Mouse (Mus musculus) MEL (cell line): ENCODE data around the gene Map3k4. TPM values are rescaled to one million over a fixed set of nuclear protein-coding genes. Genes with fewer than 3 reads are reported as not detected.

Experiments
- DNase-seq: peaks from one replicate; pipeline ENCODE4 v3.0.0; 2011; ENCODE audit warnings: low read depth, low spot score
- H3K27ac ChIP-seq: 2 replicates; pipeline ENCODE4 v1.5.1; 2012; ENCODE audit warnings: low read depth, mild to moderate bottlenecking, control low read depth, low read length, moderate library complexity; ENCODE audit not compliant: control insufficient read depth
- H3K27me3 ChIP-seq, 2 experiments: fragments of 150-350 bp in 1 of 2; sonication (generic) in 1 of 2; 2 replicates each; pipeline ENCODE4 v1.6.1; 2012; ENCODE audit warnings: low read length in 2 of 2, mild to moderate bottlenecking in 2 of 2, improper control_type of control experiment in 1 of 2, moderate library complexity in 1 of 2; ENCODE audit not compliant: insufficient read depth in 2 of 2, control insufficient read depth in 1 of 2
- H3K36me3 ChIP-seq, 2 experiments: 2 replicates each; pipeline ENCODE4 v1.6.1; 2012 to 2014; ENCODE audit warnings: low read length in 2 of 2, improper control_type of control experiment in 1 of 2, inconsistent platforms in 1 of 2, mild to moderate bottlenecking in 1 of 2; ENCODE audit not compliant: insufficient read depth in 2 of 2, control insufficient read depth in 1 of 2
- H3K4me1 ChIP-seq, 2 experiments: fragments of 150-350 bp in 1 of 2; sonication (generic) in 1 of 2; 2 replicates each; pipeline ENCODE4 v1.6.1; 2012; ENCODE audit warnings: low read length in 2 of 2, improper control_type of control experiment in 1 of 2, mild to moderate bottlenecking in 1 of 2; ENCODE audit not compliant: insufficient read depth in 2 of 2, control insufficient read depth in 1 of 2
- H3K4me3 ChIP-seq, 2 experiments: fragments of 150-350 bp in 1 of 2; sonication (generic) in 1 of 2; 2 replicates each; pipeline ENCODE4 v1.5.1; 2012; ENCODE audit warnings: low read depth in 2 of 2, low read length in 2 of 2, mild to moderate bottlenecking in 2 of 2, moderate library complexity in 2 of 2, control low read depth in 1 of 2, improper control_type of control experiment in 1 of 2; ENCODE audit not compliant: control insufficient read depth in 1 of 2, insufficient read depth in 1 of 2
- H3K79me2 ChIP-seq: 2 replicates; pipeline ENCODE4 v1.6.1; 2012; ENCODE audit warnings: mild to moderate bottlenecking, low read length, moderate library complexity; ENCODE audit not compliant: control insufficient read depth, poor library complexity, insufficient read depth
- H3K9ac ChIP-seq: 2 replicates; pipeline ENCODE4 v1.6.1; 2012; ENCODE audit warnings: low read depth, mild to moderate bottlenecking, control low read depth, low read length, moderate library complexity; ENCODE audit not compliant: control insufficient read depth, poor library complexity, severe bottlenecking
- H3K9me3 ChIP-seq: fragments of 150-350 bp; sonication (generic); replicated peaks from 2 replicates; pipeline ENCODE4 v1.6.1; 2012; ENCODE audit warnings: mild to moderate bottlenecking, low read length, improper control_type of control experiment, moderate library complexity; ENCODE audit not compliant: insufficient read depth
- BHLHE40 ChIP-seq: IDR thresholded peaks from 2 replicates; pipeline ENCODE4 v1.6.1; 2012; ENCODE audit warnings: low read depth, mild to moderate bottlenecking, inconsistent platforms, low read length, improper control_type of control experiment, borderline replicate concordance
- CHD1 ChIP-seq: IDR thresholded peaks from 2 replicates; pipeline ENCODE4 v1.6.1; 2012; ENCODE audit warnings: low read depth, mild to moderate bottlenecking, inconsistent platforms, low read length, improper control_type of control experiment
- CHD2 ChIP-seq: IDR thresholded peaks from 2 replicates; pipeline ENCODE4 v1.6.1; 2011; ENCODE audit warnings: low read length, improper control_type of control experiment
- CTCF ChIP-seq, 3 experiments: IDR thresholded peaks in 2 of 3; conservative IDR thresholded peaks in 1 of 3; 2 replicates each; pipeline ENCODE4 v1.5.1; 2011 to 2012; ENCODE audit warnings: low read length in 3 of 3, low read depth in 2 of 3, mild to moderate bottlenecking in 2 of 3, improper control_type of control experiment in 1 of 3, inconsistent platforms in 1 of 3, mixed read lengths in 1 of 3, moderate library complexity in 1 of 3; ENCODE audit not compliant: control insufficient read depth in 1 of 3, insufficient read depth in 1 of 3, poor library complexity in 1 of 3, severe bottlenecking in 1 of 3
- E2F4 ChIP-seq: IDR thresholded peaks from 2 replicates; pipeline ENCODE4 v1.6.1; 2011; ENCODE audit warnings: low read depth, low read length, improper control_type of control experiment, borderline replicate concordance
- EP300 ChIP-seq, 2 experiments: IDR thresholded peaks; 2 replicates each; pipeline ENCODE4 v1.6.1; 2011; ENCODE audit warnings: improper control_type of control experiment in 2 of 2, low read length in 2 of 2, low read depth in 1 of 2, mild to moderate bottlenecking in 1 of 2
- ETS1 ChIP-seq: IDR thresholded peaks from 2 replicates; pipeline ENCODE4 v1.6.1; 2012; ENCODE audit warnings: low read depth, mild to moderate bottlenecking, inconsistent platforms, low read length, improper control_type of control experiment, moderate library complexity
- GABPA ChIP-seq: IDR thresholded peaks from 2 replicates; pipeline ENCODE4 v1.6.1; 2012; ENCODE audit warnings: low read depth, mild to moderate bottlenecking, inconsistent platforms, low read length, improper control_type of control experiment, moderate library complexity
- GATA1 ChIP-seq: IDR thresholded peaks from 2 replicates; pipeline ENCODE4 v1.6.1; 2011; ENCODE audit warnings: low read depth, low read length, improper control_type of control experiment
- JUND ChIP-seq: IDR thresholded peaks from 2 replicates; pipeline ENCODE4 v1.6.1; 2011; ENCODE audit warnings: low read depth, mild to moderate bottlenecking, improper control_type of control experiment, low read length
- KAT2A ChIP-seq: conservative IDR thresholded peaks from 2 replicates; pipeline ENCODE4 v1.6.1; 2012; ENCODE audit warnings: low read depth, low read length, improper control_type of control experiment, inconsistent platforms
- MAZ ChIP-seq: IDR thresholded peaks from 2 replicates; pipeline ENCODE4 v1.6.1; 2012; ENCODE audit warnings: low read depth, mild to moderate bottlenecking, inconsistent platforms, low read length, improper control_type of control experiment
- MXI1 ChIP-seq: IDR thresholded peaks from 2 replicates; pipeline ENCODE4 v1.6.1; 2011; ENCODE audit warnings: mild to moderate bottlenecking, low read depth, low read length, improper control_type of control experiment
- MYB ChIP-seq: IDR thresholded peaks from 2 replicates; pipeline ENCODE4 v1.6.1; 2011; ENCODE audit warnings: mild to moderate bottlenecking, low read depth, low read length, improper control_type of control experiment
- MYC ChIP-seq: IDR thresholded peaks from 2 replicates; pipeline ENCODE4 v1.6.1; 2011; ENCODE audit warnings: low read depth, mild to moderate bottlenecking, low read length, improper control_type of control experiment, moderate library complexity
- NRF1 ChIP-seq: IDR thresholded peaks from 2 replicates; pipeline ENCODE4 v1.6.1; 2014; ENCODE audit warnings: low read depth, mild to moderate bottlenecking, inconsistent platforms, low read length, improper control_type of control experiment, moderate library complexity; ENCODE audit not compliant: poor library complexity, insufficient read depth, severe bottlenecking
- POLR2AphosphoS2 ChIP-seq: IDR thresholded peaks from 2 replicates; pipeline ENCODE4 v1.6.1; 2011; ENCODE audit warnings: low read length, improper control_type of control experiment
- RAD21 ChIP-seq: IDR thresholded peaks from 2 replicates; pipeline ENCODE4 v1.6.1; 2011; ENCODE audit warnings: mild to moderate bottlenecking, low read depth, low read length, improper control_type of control experiment
- SIN3A ChIP-seq: IDR thresholded peaks from 2 replicates; pipeline ENCODE4 v1.6.1; 2012; ENCODE audit warnings: low read length, improper control_type of control experiment, inconsistent platforms
- TAL1 ChIP-seq: IDR thresholded peaks from 2 replicates; pipeline ENCODE4 v1.6.1; 2012; ENCODE audit warnings: mild to moderate bottlenecking, inconsistent platforms, low read length, moderate library complexity, mixed read lengths
- TBP ChIP-seq: IDR thresholded peaks from 2 replicates; pipeline ENCODE4 v1.8.0; 2011; ENCODE audit warnings: low read depth, low read length, improper control_type of control experiment
- TCF12 ChIP-seq: IDR thresholded peaks from 2 replicates; pipeline ENCODE4 v1.6.1; 2014; ENCODE audit warnings: low read depth, mild to moderate bottlenecking, inconsistent platforms, low read length, improper control_type of control experiment, moderate library complexity
- UBTF ChIP-seq: IDR thresholded peaks from 2 replicates; pipeline ENCODE4 v1.6.1; 2012; ENCODE audit warnings: low read depth, mild to moderate bottlenecking, inconsistent platforms, low read length, improper control_type of control experiment, moderate library complexity, borderline replicate concordance; ENCODE audit not compliant: insufficient read depth
- USF1 ChIP-seq: IDR thresholded peaks from 2 replicates; pipeline ENCODE4 v1.6.1; 2014; ENCODE audit warnings: low read depth, mild to moderate bottlenecking, inconsistent platforms, low read length, improper control_type of control experiment, moderate library complexity
- USF2 ChIP-seq, 2 experiments: IDR thresholded peaks; 2 replicates each; pipeline ENCODE4 v1.6.1; 2011 to 2012; ENCODE audit warnings: improper control_type of control experiment in 2 of 2, low read length in 2 of 2, borderline replicate concordance in 1 of 2, inconsistent platforms in 1 of 2, low read depth in 1 of 2, mild to moderate bottlenecking in 1 of 2; ENCODE audit not compliant: insufficient read depth in 1 of 2
- ZMIZ1 ChIP-seq: IDR thresholded peaks from 2 replicates; pipeline ENCODE4 v1.6.1; 2012; ENCODE audit warnings: low read depth, mild to moderate bottlenecking, inconsistent platforms, low read length, improper control_type of control experiment, moderate library complexity
- ZNF384 ChIP-seq: IDR thresholded peaks from 2 replicates; pipeline ENCODE4 v1.6.1; 2012; ENCODE audit warnings: low read depth, mild to moderate bottlenecking, inconsistent platforms, low read length, improper control_type of control experiment
- polyA plus RNA-seq, 2 experiments: library from polyadenylated mRNA; stranded (reverse) in 1 of 2; unstranded in 1 of 2; fragments of >175 nt in 1 of 2; fragments of >200 nt in 1 of 2; gene quantifications; 2 replicates each; pipeline versions ENCODE4 v1.2.1 to v1.2.4; 2012; ENCODE audit warnings: low replicate concordance in 2 of 2, low read depth in 1 of 2; ENCODE audit not compliant: insufficient read length in 2 of 2, insufficient read depth in 1 of 2, missing spikeins in 1 of 2
- total RNA-seq: library from RNA; depleted of rRNA; stranded (reverse); fragments of 300-350 nt; gene quantifications from 2 replicates; pipeline ENCODE4 v1.2.3, GENCODE M21; 2012

Map3k4 gene
- total and polyA plus RNA-seq, 3 experiments, result 18.0 to 20.4 TPM; not detected in 1

DNA sequence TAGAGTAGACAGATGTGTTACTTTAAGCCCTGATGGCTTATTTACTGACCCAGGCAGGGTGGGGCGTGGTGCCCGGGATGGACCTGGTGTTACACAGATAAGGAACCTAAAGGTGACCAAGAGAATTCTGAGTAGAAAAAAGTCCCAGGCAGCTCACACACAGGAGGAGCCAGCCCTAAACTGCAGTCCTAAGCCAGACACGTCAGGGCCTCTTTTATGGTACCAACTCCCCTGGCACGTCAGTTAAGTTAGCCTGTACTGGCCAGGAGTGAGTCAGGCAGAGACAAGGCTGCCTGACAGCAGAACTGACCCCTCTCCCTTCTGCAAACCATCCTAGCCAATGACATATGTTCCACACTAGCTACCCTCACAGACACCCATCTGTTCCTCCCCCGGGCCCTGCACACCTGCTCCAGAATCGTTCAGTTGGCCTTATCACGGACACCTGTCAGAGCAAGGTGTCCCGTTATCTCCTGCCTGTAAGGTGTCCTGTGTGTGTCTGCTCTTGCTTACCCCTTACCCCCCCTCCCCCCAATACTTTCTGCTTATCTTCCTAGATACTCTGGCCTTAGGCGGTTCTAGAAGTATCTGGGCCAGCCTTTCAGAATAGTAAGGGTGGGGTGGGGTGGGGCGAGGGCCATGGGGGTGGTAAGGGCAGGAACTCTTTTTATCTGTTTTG lies 113.4 kb downstream of the Map3k4 start:
- Histone ChIP-seq H3K4me1 (peaks cover 12 to 42% of the 10 kb centered on the region in 2 experiments), H3K9ac (peak overlapping the region; percentile 6; the same call in 1 of the 2 replicates), H3K27me3 (no peaks in the 10 kb centered on the region), H3K27ac (peak overlapping the region; percentile 92), H3K9me3 (no peaks in the 10 kb centered on the region), H3K36me3 (peaks cover 0 to 28% of the 10 kb centered on the region in 2 experiments; a peak in 2 of 4 replicates), H3K4me3 (no peak overlapping the region), H3K79me2 (no peaks in the 10 kb centered on the region)
- DNase-seq, result peak; percentile 81
- TF ChIP-seq ETS1 (peak; percentile 73; the same call in 1 of the 2 replicates), USF1 (no peak), GABPA (no peak), ZNF384 (peak; percentile 41; the same call in 1 of the 2 replicates), MXI1 (0 out of 2 replicates have a peak, but pooled peaks have one; percentile 25), UBTF (no peak), MYB (peak; percentile 74), TCF12 (peak; percentile 94), CHD2 (no peak), CTCF (IDR thresholded peaks at IDR 0.05 in 2 of 3, conservative IDR thresholded peaks at IDR 0.05 in 1 of 3; ENCODE audit: control insufficient read depth in 1 of 3, insufficient read depth in 1 of 3, low read depth in 2 of 3, low read length in 3 of 3, poor library complexity in 1 of 3, severe bottlenecking in 1 of 3) (no peak), NRF1 (no peak), KAT2A (peak; percentile 14; the same call in 1 of the 2 replicates), E2F4 (no peak), POLR2AphosphoS2 (no peak), TBP (no peak), EP300 (IDR thresholded peaks at IDR 0.05; ENCODE audit: low read depth in 1 of 2, low read length in 2 of 2) (peak; percentile 67 to 93), BHLHE40 (no peak), MYC (no peak), CHD1 (no peak), TAL1 (peak; percentile 79), MAZ (0 out of 2 replicates have a peak, but pooled peaks have one; percentile 44), ZMIZ1 (no peak), JUND (no peak), RAD21 (no peak), USF2 (IDR thresholded peaks at IDR 0.05; ENCODE audit: borderline replicate concordance in 1 of 2, insufficient read depth in 1 of 2, low read depth in 1 of 2, low read length in 2 of 2) (no peak), GATA1 (peak; percentile 80), SIN3A (no peak; the same call in none of the 2 replicates)
